Mouse (Mus musculus) liver, embryonic 14.5 days (tissue): Measurements from ENCODE around the gene Rasgrp3.

Experiments used
- CTCF ChIP-seq: IDR thresholded peaks from 2 replicates; pipeline ENCODE4 v1.5.1; 2016; ENCODE audit warnings: antibody characterized with exemption, low read depth, control low read depth
- EP300 ChIP-seq: IDR thresholded peaks from 2 replicates; pipeline ENCODE4 v1.6.1; 2016; ENCODE audit warnings: antibody characterized with exemption, low read depth

GRCm38 (mm10) chr17:75575608-75576007 lies 139.9 kb downstream of the Rasgrp3 start:
- TF ChIP-seq CTCF (no peak), EP300 (no peak)
